Mouse (Mus musculus): ENCODE measurements around the gene Tmem176b. TPM values are rescaled to one million over a fixed set of nuclear protein-coding genes. Genes with fewer than 3 reads are reported as not detected.

Gene Tmem176b
- polyA plus RNA-seq, 1 experiment = 168 TPM

GRCm38 (mm10) chr6:48845086-48845485, 3.8 kb upstream of the Tmem176b start:
- Histone ChIP-seq H3K4me1 (ENCODE audit: control insufficient read depth, insufficient read depth, low read length) (no peaks in the 10 kb centered on the region), H3K4me3 (ENCODE audit: insufficient read depth, low read length) (no peak overlapping the region), H3K27ac (ENCODE audit: insufficient read depth, low read length) (no peak overlapping the region)
- TF ChIP-seq POLR2A (IDR thresholded peaks at IDR 0.05; ENCODE audit: low read depth, low read length) (no peak), CTCF (IDR thresholded peaks at IDR 0.05; ENCODE audit: borderline replicate concordance, insufficient read depth, low read length) (no peak)

- Histone ChIP-seq H3K4me3 (ENCODE audit: insufficient read depth, low read length) (peak overlapping the region; percentile 65; the same call in 1 of the 2 replicates), H3K27ac (ENCODE audit: insufficient read depth, low read length) (no peak overlapping the region), H3K4me1 (ENCODE audit: control insufficient read depth, insufficient read depth, low read length) (no peaks in the 10 kb centered on the region)
- TF ChIP-seq CTCF (IDR thresholded peaks at IDR 0.05; ENCODE audit: borderline replicate concordance, insufficient read depth, low read length) (no peak), POLR2A (IDR thresholded peaks at IDR 0.05; ENCODE audit: low read depth, low read length) (no peak)
Observed at GRCm38 (mm10) chr6:48842111-48842842, 981 bp upstream of the Tmem176b start.

GRCm38 (mm10) chr6:48840371-48840969, 826 bp downstream of the Tmem176b start, which contains the start of gene Tmem176a:
Tmem176a (plus strand) TSS chr6:48840919.
- H3K27ac ChIP-seq (ENCODE audit: insufficient read depth, low read length) = peak within 1 kb of the TSS; percentile 13; the same call in 1 of the 2 replicates

GRCm38 (mm10) chr6:48838321-48839080, 2.8 kb downstream of the Tmem176b start:
- TF ChIP-seq POLR2A (IDR thresholded peaks at IDR 0.05; ENCODE audit: low read depth, low read length) = no peak
- no peak for TF ChIP-seq CTCF (IDR thresholded peaks at IDR 0.05; ENCODE audit: borderline replicate concordance, insufficient read depth, low read length)

More at GRCm38 (mm10) chr6:48840371-48840969, 826 bp downstream of the Tmem176b start, which contains the start of gene Tmem176a:
- TF ChIP-seq POLR2A (IDR thresholded peaks at IDR 0.05; ENCODE audit: low read depth, low read length) (no peak), CTCF (IDR thresholded peaks at IDR 0.05; ENCODE audit: borderline replicate concordance, insufficient read depth, low read length) (no peak)
- Histone ChIP-seq H3K4me3 (ENCODE audit: insufficient read depth, low read length) (peak within 1 kb of the TSS; percentile 65), H3K4me1 (ENCODE audit: control insufficient read depth, insufficient read depth, low read length) (no peaks in the 10 kb centered on the region)

GRCm38 (mm10) chr6:48837516-48837915, 3.8 kb downstream of the Tmem176b start:
- no peak overlapping the region for H3K4me3 ChIP-seq (ENCODE audit: insufficient read depth, low read length)
- H3K27ac ChIP-seq (ENCODE audit: insufficient read depth, low read length) = no peak overlapping the region
- no peak for TF ChIP-seq POLR2A (IDR thresholded peaks at IDR 0.05; ENCODE audit: low read depth, low read length)
- TF ChIP-seq CTCF (IDR thresholded peaks at IDR 0.05; ENCODE audit: borderline replicate concordance, insufficient read depth, low read length) = no peak
- no peaks in the 10 kb centered on the region for H3K4me1 ChIP-seq (ENCODE audit: control insufficient read depth, insufficient read depth, low read length)

More at GRCm38 (mm10) chr6:48838321-48839080, 2.8 kb downstream of the Tmem176b start:
- Histone ChIP-seq H3K4me1 (ENCODE audit: control insufficient read depth, insufficient read depth, low read length) (no peaks in the 10 kb centered on the region), H3K4me3 (ENCODE audit: insufficient read depth, low read length) (no peak overlapping the region), H3K27ac (ENCODE audit: insufficient read depth, low read length) (no peak overlapping the region)

GRCm38 (mm10) chr6:48836146-48836545, 5.2 kb downstream of the Tmem176b start:
- Histone ChIP-seq H3K4me1 (ENCODE audit: control insufficient read depth, insufficient read depth, low read length) (no peaks in the 10 kb centered on the region), H3K27ac (ENCODE audit: insufficient read depth, low read length) (no peak overlapping the region), H3K4me3 (ENCODE audit: insufficient read depth, low read length) (no peak overlapping the region)
- TF ChIP-seq CTCF (IDR thresholded peaks at IDR 0.05; ENCODE audit: borderline replicate concordance, insufficient read depth, low read length) (no peak), POLR2A (IDR thresholded peaks at IDR 0.05; ENCODE audit: low read depth, low read length) (no peak)

- H3K4me3 ChIP-seq (ENCODE audit: insufficient read depth, low read length) = no peak overlapping the region
- H3K27ac ChIP-seq (ENCODE audit: insufficient read depth, low read length) = no peak overlapping the region
- TF ChIP-seq CTCF (IDR thresholded peaks at IDR 0.05; ENCODE audit: borderline replicate concordance, insufficient read depth, low read length) (no peak), POLR2A (IDR thresholded peaks at IDR 0.05; ENCODE audit: low read depth, low read length) (no peak)
- no peaks in the 10 kb centered on the region for H3K4me1 ChIP-seq (ENCODE audit: control insufficient read depth, insufficient read depth, low read length)
Observed at GRCm38 (mm10) chr6:48835241-48835640, 6.1 kb downstream of the Tmem176b start.

- H3K27ac ChIP-seq (ENCODE audit: insufficient read depth, low read length) = no peak overlapping the region
Observed at GRCm38 (mm10) chr6:48833515-48833914, 7.8 kb downstream of the Tmem176b start.

GRCm38 (mm10) chr6:48832426-48832825, 8.9 kb downstream of the Tmem176b start:
- no peak overlapping the region for H3K4me3 ChIP-seq (ENCODE audit: insufficient read depth, low read length)
- TF ChIP-seq CTCF (IDR thresholded peaks at IDR 0.05; ENCODE audit: borderline replicate concordance, insufficient read depth, low read length) = no peak
- no peak for TF ChIP-seq POLR2A (IDR thresholded peaks at IDR 0.05; ENCODE audit: low read depth, low read length)
- H3K27ac ChIP-seq (ENCODE audit: insufficient read depth, low read length) = no peak overlapping the region
- H3K4me1 ChIP-seq (ENCODE audit: control insufficient read depth, insufficient read depth, low read length) = no peaks in the 10 kb centered on the region; the same call in 1 of the 2 replicates

More at GRCm38 (mm10) chr6:48833515-48833914, 7.8 kb downstream of the Tmem176b start:
- Histone ChIP-seq H3K4me1 (ENCODE audit: control insufficient read depth, insufficient read depth, low read length) (no peaks in the 10 kb centered on the region; the same call in 1 of the 2 replicates), H3K4me3 (ENCODE audit: insufficient read depth, low read length) (no peak overlapping the region)
- TF ChIP-seq CTCF (IDR thresholded peaks at IDR 0.05; ENCODE audit: borderline replicate concordance, insufficient read depth, low read length) (no peak), POLR2A (IDR thresholded peaks at IDR 0.05; ENCODE audit: low read depth, low read length) (no peak)

Measured in embryonic fibroblast, embryonic 13.5 days (primary cell).